Mouse (Mus musculus): ENCODE data around the gene Eci2.

DNA sequence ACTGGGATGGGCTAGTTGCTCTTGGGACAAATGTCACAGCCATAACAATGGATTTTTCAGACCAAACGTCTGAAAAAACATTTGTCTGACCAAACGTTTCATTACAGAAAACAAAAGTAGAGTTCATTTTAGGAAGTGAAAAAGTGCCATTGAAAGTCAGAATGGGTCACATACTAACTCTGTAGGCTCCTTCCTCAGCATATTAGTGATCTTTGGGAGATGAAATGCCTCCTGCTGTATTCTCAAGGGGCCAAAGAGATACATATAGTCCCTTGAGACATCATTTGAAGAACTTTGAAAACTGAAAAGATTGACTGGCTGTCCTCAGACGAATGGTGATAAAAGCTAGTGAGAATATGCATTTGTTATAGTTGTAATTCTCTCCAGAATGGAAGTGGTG, 6.5 kb downstream of the Eci2 start:
- TF ChIP-seq CTCF (IDR thresholded peaks at IDR 0.05; ENCODE audit: control insufficient read depth, insufficient read depth, insufficient replicate concordance, low read depth, low read length), result no peak
- no peak for TF ChIP-seq POLR2A (IDR thresholded peaks at IDR 0.05; ENCODE audit: control insufficient read depth, low read depth, low read length)

All from testis, adult 2 months (tissue).